Mouse (Mus musculus): ENCODE data around the gene Vmn1r188. TPM values are rescaled to one million over a fixed set of nuclear protein-coding genes. Genes with fewer than 3 reads are reported as not detected.
"Not testable (repeated sequence)": the region's sequence is repeated elsewhere in the genome, so short reads cannot be mapped to it uniquely, and the experiment has no call there.

Vmn1r188 gene
- polyA plus RNA-seq, 2 experiments = not detected

GRCm38 (mm10) chr13:22041142-22041536, 43.1 kb upstream of the Vmn1r188 start, which contains the start of gene Hist1h4i:
TSS of gene Hist1h4i (minus strand) at chr13:22041362.
- WGBS = under 1% methylated on average over 21 of the region's 27 CpGs
- H3K36me3 ChIP-seq (ENCODE audit: control insufficient read depth, insufficient read depth, low read length); H3K9me3 ChIP-seq (ENCODE audit: control insufficient read depth, low read length); H3K27me3 ChIP-seq (ENCODE audit: control insufficient read depth, insufficient read depth, low read length): not testable (repeated sequence)
- H3K4me1 ChIP-seq (ENCODE audit: control insufficient read depth, insufficient read depth, low read length) = peaks cover 19% of the 10 kb centered on the region
- peak within 1 kb of the TSS; percentile 79 for H3K4me2 ChIP-seq (replicated peaks; ENCODE audit: low read depth, low read length, severe bottlenecking)
- DNase-seq (ENCODE audit: low spot score) (peak; percentile 96), ATAC-seq (ENCODE audit: low FRiP score, low read depth) (peak; percentile 71)
- H3K9ac ChIP-seq (ENCODE audit: low read depth, low read length, severe bottlenecking) = peak within 1 kb of the TSS; percentile 55
- peak within 1 kb of the TSS; percentile 42 for H3K4me3 ChIP-seq (replicated peaks; ENCODE audit: low read length)
- peak; percentile 58; the same call in 1 of the 2 replicates for TF ChIP-seq POLR2A (IDR thresholded peaks at IDR 0.05; ENCODE audit: borderline replicate concordance, extremely low read depth, insufficient read depth, insufficient read length)
- peak within 1 kb of the TSS; percentile 90 for H3K27ac ChIP-seq (replicated peaks; ENCODE audit: low read depth, low read length)

DNA sequence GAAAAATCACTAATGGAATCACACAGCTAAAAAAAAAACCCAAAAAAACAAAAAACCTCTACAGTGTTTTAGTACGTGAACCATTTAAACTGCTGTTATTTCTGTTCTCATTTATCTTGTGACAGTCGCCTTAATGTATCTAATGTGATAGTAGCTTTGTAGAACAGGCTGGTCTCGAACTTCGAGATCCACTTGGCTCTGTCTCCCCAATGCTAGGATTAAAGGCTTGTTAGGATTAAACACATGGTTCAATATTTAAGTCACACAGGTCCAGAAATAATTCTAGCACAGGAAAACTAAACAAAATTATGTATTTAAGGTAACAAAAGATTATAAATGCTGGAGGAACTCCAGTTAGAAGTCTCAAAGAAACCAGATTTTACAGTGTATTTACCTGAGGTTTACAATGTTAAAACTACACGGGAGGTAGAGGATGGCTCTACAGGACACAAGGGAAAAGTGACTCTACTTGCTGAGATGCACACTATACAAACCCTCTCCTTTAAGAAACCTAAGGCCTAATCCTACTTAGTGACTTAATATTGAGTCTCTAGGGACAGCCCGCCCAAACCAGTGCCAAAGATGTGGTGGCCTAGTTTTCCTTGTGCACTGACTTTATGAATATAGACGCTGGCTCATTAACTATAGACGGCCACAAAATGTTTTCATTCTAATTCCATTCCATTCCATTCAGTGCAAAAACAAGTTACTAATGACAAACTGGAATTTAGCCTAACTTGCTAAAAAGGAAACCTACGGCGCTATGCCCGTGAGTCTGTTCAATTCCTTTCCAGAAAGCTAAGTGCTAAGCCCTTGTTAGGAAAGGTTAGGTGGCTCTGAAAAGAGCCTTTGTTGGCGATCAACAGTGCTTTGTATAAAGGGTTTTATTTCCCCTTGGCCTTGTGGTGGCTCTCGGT, 42.3 kb upstream of the Vmn1r188 start:
- 2% methylated on average over 13 of the region's 13 CpGs for WGBS
- Histone ChIP-seq H3K4me2 (replicated peaks; ENCODE audit: low read depth, low read length, severe bottlenecking) (peak overlapping the region; percentile 79), H3K27ac (replicated peaks; ENCODE audit: low read depth, low read length) (peak overlapping the region; percentile 90)

GRCm38 (mm10) chr13:22042568-22043502, 41.4 kb upstream of the Vmn1r188 start, which contains the start of the genes Hist1h2ag and Hist1h2bj:
TSS of gene Hist1h2ag (minus strand) at chr13:22042944.
TSS of gene Hist1h2bj (plus strand) at chr13:22043214.
- ATAC-seq (ENCODE audit: low FRiP score, low read depth) (peak; percentile 88), DNase-seq (ENCODE audit: low spot score) (peak; percentile 100)
- Histone ChIP-seq H3K4me2 (replicated peaks; ENCODE audit: low read depth, low read length, severe bottlenecking) (peak within 1 kb of the TSS; percentile 79), H3K27ac (replicated peaks; ENCODE audit: low read depth, low read length) (peak within 1 kb of the TSS; percentile 90), H3K4me1 (ENCODE audit: control insufficient read depth, insufficient read depth, low read length) (peaks cover 17% of the 10 kb centered on the region), H3K9ac (ENCODE audit: low read depth, low read length, severe bottlenecking) (peak within 1 kb of the TSS; percentile 43; the same call in 1 of the 2 replicates), H3K4me3 (replicated peaks; ENCODE audit: low read length) (peak within 1 kb of the TSS; percentile 42)
- H3K9me3 ChIP-seq (ENCODE audit: control insufficient read depth, low read length); H3K36me3 ChIP-seq (ENCODE audit: control insufficient read depth, insufficient read depth, low read length); H3K27me3 ChIP-seq (ENCODE audit: control insufficient read depth, insufficient read depth, low read length): not testable (repeated sequence)
- under 1% methylated on average over 34 of the region's 80 CpGs for WGBS

More for the DNA sequence above, 42.3 kb upstream of the Vmn1r188 start:
- Histone ChIP-seq H3K9ac (ENCODE audit: low read depth, low read length, severe bottlenecking) (peak overlapping the region; percentile 43; the same call in 1 of the 2 replicates), H3K27me3 (ENCODE audit: control insufficient read depth, insufficient read depth, low read length) (no peaks in the 10 kb centered on the region), H3K4me3 (replicated peaks; ENCODE audit: low read length) (peak overlapping the region; percentile 42), H3K36me3 (ENCODE audit: control insufficient read depth, insufficient read depth, low read length) (no peaks in the 10 kb centered on the region), H3K4me1 (ENCODE audit: control insufficient read depth, insufficient read depth, low read length) (peaks cover 17% of the 10 kb centered on the region), H3K9me3 (ENCODE audit: control insufficient read depth, low read length) (no peaks in the 10 kb centered on the region)
- TF ChIP-seq POLR2A (IDR thresholded peaks at IDR 0.05; ENCODE audit: borderline replicate concordance, extremely low read depth, insufficient read depth, insufficient read length) = no peak
- DNase-seq (ENCODE audit: low spot score) = no peak
- ATAC-seq (ENCODE audit: low FRiP score, low read depth) = no peak

DNA sequence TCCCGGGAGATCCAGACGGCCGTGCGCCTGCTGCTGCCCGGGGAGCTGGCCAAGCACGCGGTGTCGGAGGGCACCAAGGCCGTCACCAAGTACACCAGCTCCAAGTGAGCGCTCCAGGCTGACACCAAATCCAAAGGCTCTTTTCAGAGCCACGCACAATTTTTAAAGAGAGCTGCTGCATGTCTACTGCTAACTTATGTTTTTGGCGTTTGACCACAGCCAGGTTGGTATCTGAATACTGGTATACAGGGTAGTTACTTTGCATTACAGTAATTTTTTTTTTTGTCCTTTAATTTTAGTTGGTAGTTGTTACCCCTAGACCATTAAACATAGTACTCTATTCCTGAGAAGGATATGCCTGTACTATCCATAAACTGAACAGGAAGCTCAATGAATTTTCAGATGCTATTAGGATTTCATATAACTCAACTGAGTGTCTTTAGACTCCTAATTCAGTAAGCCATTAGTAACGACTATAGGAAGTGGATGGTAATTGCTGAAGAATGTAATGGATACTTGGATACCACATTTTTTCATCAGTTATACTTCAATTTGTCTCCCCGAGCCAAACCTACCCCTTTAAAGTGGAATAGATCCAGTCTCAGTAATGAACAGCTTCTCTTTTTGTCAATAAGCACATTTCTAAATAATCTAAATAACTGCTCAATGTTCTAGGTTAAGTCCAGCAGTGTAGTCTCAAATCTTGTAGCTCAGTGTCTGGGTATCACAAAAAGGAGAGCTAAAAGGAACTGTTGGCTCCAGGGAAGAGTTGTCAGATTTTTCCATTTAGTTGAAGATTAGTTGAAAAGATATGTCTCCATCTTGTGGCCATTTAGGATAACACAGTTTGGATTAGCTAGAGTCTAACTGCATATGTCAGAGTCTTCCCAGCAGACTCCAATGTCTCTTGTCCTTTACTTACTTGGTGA, 40.5 kb upstream of the Vmn1r188 start:
- H3K9ac ChIP-seq (ENCODE audit: low read depth, low read length, severe bottlenecking) = peak overlapping the region; percentile 43; the same call in 1 of the 2 replicates
- peaks cover 17% of the 10 kb centered on the region for H3K4me1 ChIP-seq (ENCODE audit: control insufficient read depth, insufficient read depth, low read length)
- ATAC-seq (ENCODE audit: low FRiP score, low read depth) = no peak
- no peaks in the 10 kb centered on the region for H3K36me3 ChIP-seq (ENCODE audit: control insufficient read depth, insufficient read depth, low read length)
- H3K27ac ChIP-seq (replicated peaks; ENCODE audit: low read depth, low read length) = peak overlapping the region; percentile 63
- DNase-seq (ENCODE audit: low spot score) = peak; percentile 92
- WGBS = 1% methylated on average over 9 of the region's 14 CpGs
- H3K4me3 ChIP-seq (replicated peaks; ENCODE audit: low read length) = peak overlapping the region; percentile 30
- H3K4me2 ChIP-seq (replicated peaks; ENCODE audit: low read depth, low read length, severe bottlenecking) = peak overlapping the region; percentile 44
- no peaks in the 10 kb centered on the region for H3K27me3 ChIP-seq (ENCODE audit: control insufficient read depth, insufficient read depth, low read length)
- H3K9me3 ChIP-seq (ENCODE audit: control insufficient read depth, low read length) = no peaks in the 10 kb centered on the region
- no peak for TF ChIP-seq POLR2A (IDR thresholded peaks at IDR 0.05; ENCODE audit: borderline replicate concordance, extremely low read depth, insufficient read depth, insufficient read length)
